Mouse (Mus musculus): ENCODE data around the gene Isg20l2. TPM values are rescaled to one million over a fixed set of nuclear protein-coding genes. Genes with fewer than 3 reads are reported as not detected.
A peak's percentile ranks its signal among the peaks of the same experiment; 100 is the strongest.

Isg20l2 gene
- polyA plus RNA-seq, 1 experiment from 2014 or later: 87.7 TPM

- Histone ChIP-seq H3K27me3 (ENCODE audit: poor library complexity, severe bottlenecking) (peaks cover 20% of the 10 kb centered on the region; the same call in 1 of the 2 replicates), H3K4me3 (peak overlapping the region; percentile 76; the same call in 1 of the 2 replicates), H3K27ac (peak overlapping the region; percentile 95), H3K36me3 (replicated peaks) (peaks cover 45% of the 10 kb centered on the region), H3K9me3 (no peaks in the 10 kb centered on the region), H3K4me1 (peaks cover 67% of the 10 kb centered on the region)
- WGBS: 8% methylated on average over 4 of the region's 4 CpGs
- no peak for DNase-seq (ENCODE audit: extremely low spot score, low spot score)
These were observed 14.9 kb downstream of the Isg20l2 start for GRCm38 (mm10) chr3:87944838-87945600.

- Histone ChIP-seq H3K36me3 (replicated peaks) (peaks cover 36% of the 10 kb centered on the region), H3K9me3 (no peaks in the 10 kb centered on the region), H3K4me3 (peak overlapping the region; percentile 76), H3K27me3 (ENCODE audit: poor library complexity, severe bottlenecking) (peaks cover 25% of the 10 kb centered on the region; the same call in 1 of the 2 replicates), H3K27ac (peak overlapping the region; percentile 95), H3K4me1 (peaks cover 77% of the 10 kb centered on the region)
- 2% methylated on average over 12 of the region's 12 CpGs for WGBS
- peak; percentile 67 for DNase-seq (ENCODE audit: extremely low spot score, low spot score)
These were observed 15.8 kb downstream of the Isg20l2 start for GRCm38 (mm10) chr3:87945781-87946540.

DNA sequence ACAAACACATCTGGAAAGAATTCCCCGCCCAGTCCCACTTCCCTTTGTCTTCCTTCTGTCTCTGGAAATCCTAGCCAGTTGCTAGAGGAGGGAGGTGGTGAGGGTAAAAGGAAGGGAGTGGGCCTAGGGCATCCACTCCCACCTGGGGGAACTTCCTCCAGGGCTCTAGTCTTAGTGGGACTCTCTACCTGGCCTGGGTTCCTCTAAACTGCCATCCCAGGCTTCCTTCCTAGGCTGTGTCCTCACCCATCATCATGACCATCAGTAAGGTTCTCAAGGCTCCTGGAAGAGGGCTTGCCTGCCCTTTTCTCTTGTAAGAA, 16.4 kb downstream of the Isg20l2 start:
- Histone ChIP-seq H3K4me1 (peaks cover 82% of the 10 kb centered on the region), H3K27me3 (ENCODE audit: poor library complexity, severe bottlenecking) (peaks cover 27% of the 10 kb centered on the region; the same call in 1 of the 2 replicates), H3K9me3 (no peaks in the 10 kb centered on the region), H3K27ac (peak overlapping the region; percentile 95), H3K4me3 (peak overlapping the region; percentile 76), H3K36me3 (replicated peaks) (peaks cover 34% of the 10 kb centered on the region)
- DNase-seq (ENCODE audit: extremely low spot score, low spot score): no peak
- 5% methylated on average over 1 of the region's 1 CpGs for WGBS

DNA sequence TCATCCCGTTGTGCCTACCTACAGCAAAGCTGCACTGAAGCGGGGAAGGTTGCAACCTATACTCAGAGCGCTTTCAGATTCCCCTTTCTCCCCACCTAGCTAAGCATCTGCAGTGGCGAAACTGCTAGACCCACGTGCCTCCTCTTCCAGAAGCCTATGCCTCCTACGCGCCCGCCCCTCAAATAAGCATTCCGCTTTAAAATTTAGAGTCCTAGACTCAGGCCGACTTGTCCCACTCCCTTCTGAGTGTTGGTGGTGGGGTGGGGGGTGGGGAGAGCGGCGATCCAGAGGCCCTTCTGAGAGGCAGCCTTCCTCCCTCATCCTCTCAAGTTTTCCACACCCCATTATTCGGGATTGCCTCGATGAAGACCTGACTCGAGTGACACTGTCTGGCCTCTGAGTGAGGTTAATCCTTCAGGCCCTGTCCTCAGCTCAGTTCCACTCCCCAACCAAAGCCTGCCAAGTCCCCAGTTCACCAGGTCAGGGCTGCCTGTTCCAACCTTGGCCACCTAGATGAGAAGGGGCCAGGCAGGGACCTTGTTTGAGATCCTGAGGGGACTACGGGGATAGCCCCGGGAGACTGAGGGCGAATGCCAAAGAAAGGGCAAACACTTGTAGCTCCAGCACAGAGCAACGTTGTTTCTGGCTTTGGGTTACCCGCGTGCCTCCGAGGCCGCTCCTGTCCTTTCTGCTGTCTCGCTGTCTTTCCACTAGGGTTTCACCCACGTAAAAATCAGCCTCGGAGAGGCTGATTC, 17.1 kb downstream of the Isg20l2 start:
- WGBS: under 1% methylated on average over 26 of the region's 26 CpGs
- Histone ChIP-seq H3K27me3 (ENCODE audit: poor library complexity, severe bottlenecking) (peaks cover 31% of the 10 kb centered on the region), H3K4me1 (peaks cover 89% of the 10 kb centered on the region), H3K27ac (peak overlapping the region; percentile 95), H3K9me3 (no peaks in the 10 kb centered on the region), H3K4me3 (peak overlapping the region; percentile 76), H3K36me3 (replicated peaks) (peaks cover 34% of the 10 kb centered on the region)
- DNase-seq (ENCODE audit: extremely low spot score, low spot score): no peak

- H3K27ac ChIP-seq: peak overlapping the region; percentile 95
- WGBS: under 1% methylated on average over 17 of the region's 17 CpGs
- peaks cover 31% of the 10 kb centered on the region for H3K27me3 ChIP-seq (ENCODE audit: poor library complexity, severe bottlenecking)
- H3K36me3 ChIP-seq (replicated peaks): peaks cover 35% of the 10 kb centered on the region
- H3K9me3 ChIP-seq: no peaks in the 10 kb centered on the region
- peaks cover 95% of the 10 kb centered on the region for H3K4me1 ChIP-seq
- DNase-seq (ENCODE audit: extremely low spot score, low spot score): peak; percentile 89
- peak overlapping the region; percentile 76 for H3K4me3 ChIP-seq
These were observed 17.7 kb downstream of the Isg20l2 start for GRCm38 (mm10) chr3:87947811-87948199.

DNA sequence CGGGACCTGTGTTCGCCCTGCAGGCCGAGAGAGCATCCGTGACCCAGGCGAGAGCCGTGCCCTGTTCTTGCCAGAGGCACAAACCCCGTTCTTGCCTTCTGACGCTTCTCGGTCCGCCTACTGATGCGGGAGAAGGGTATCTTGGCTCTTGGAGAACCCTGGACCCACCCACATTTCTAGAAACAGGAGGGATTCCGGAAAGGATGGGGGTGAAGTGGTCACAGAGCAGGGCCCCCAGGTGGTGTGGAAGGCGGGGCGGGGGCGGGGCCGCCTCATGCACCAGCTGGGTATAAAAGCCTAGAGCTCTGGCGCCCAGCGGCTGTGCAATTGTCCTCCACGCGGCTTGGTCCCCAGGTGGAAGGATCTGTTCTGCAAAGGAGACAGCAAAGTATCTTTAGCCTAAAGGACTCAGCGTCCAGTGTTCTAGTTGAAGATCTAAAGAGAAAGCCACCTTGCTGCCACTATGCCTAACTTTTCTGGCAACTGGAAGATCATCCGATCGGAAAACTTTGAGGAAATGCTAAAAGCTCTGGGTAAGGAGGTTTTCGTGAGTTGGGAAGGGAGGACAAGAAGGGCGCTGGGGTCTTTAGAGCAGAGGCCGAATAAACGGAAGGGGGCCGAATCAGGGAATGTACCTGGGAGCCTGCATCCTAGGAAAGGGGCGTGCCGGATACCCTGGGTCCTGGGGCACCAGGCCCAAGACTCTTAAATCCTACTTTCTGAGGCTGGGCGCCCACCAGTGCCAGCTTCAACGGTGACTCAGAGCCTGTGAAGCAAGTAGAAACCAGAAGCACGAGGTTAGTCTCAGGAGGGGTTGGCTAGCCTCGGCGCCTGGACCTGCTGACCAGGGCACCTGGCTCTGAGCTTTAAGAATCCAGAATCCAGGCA, 18.5 kb downstream of the Isg20l2 start, which contains the start of gene Crabp2:
TSS of gene Crabp2 (plus strand) at position 289 of the 888 bp plus-strand sequence.
- peak; percentile 82 for DNase-seq (ENCODE audit: extremely low spot score, low spot score)
- Histone ChIP-seq H3K9me3 (no peaks in the 10 kb centered on the region), H3K4me1 (peaks cover 100% of the 10 kb centered on the region), H3K27me3 (ENCODE audit: poor library complexity, severe bottlenecking) (peaks cover 31% of the 10 kb centered on the region), H3K4me3 (peak within 1 kb of the TSS; percentile 76), H3K36me3 (replicated peaks) (peaks cover 35% of the 10 kb centered on the region), H3K27ac (peak within 1 kb of the TSS; percentile 95)
- whole genome bisulfite sequencing: under 1% methylated on average over 35 of the region's 35 CpGs

GRCm38 (mm10) chr3:87949266-87949954, 19.3 kb downstream of the Isg20l2 start:
- no peak for DNase-seq (ENCODE audit: extremely low spot score, low spot score)
- H3K4me1 ChIP-seq: peaks cover 93% of the 10 kb centered on the region
- H3K4me3 ChIP-seq: peak overlapping the region; percentile 76
- H3K27me3 ChIP-seq (ENCODE audit: poor library complexity, severe bottlenecking): peaks cover 31% of the 10 kb centered on the region
- peaks cover 37% of the 10 kb centered on the region for H3K36me3 ChIP-seq (replicated peaks)
- WGBS: under 1% methylated on average over 16 of the region's 16 CpGs
- peak overlapping the region; percentile 95 for H3K27ac ChIP-seq
- no peaks in the 10 kb centered on the region for H3K9me3 ChIP-seq

GRCm38 (mm10) chr3:87949955-87950515, 19.9 kb downstream of the Isg20l2 start:
- H3K4me3 ChIP-seq: peak overlapping the region; percentile 76
- H3K27me3 ChIP-seq (ENCODE audit: poor library complexity, severe bottlenecking): peaks cover 31% of the 10 kb centered on the region
- DNase-seq (ENCODE audit: extremely low spot score, low spot score): peak; percentile 55
- 2% methylated on average over 13 of the region's 13 CpGs for WGBS
- H3K36me3 ChIP-seq (replicated peaks): peaks cover 39% of the 10 kb centered on the region
- H3K9me3 ChIP-seq: no peaks in the 10 kb centered on the region
- peaks cover 86% of the 10 kb centered on the region for H3K4me1 ChIP-seq
- peak overlapping the region; percentile 95 for H3K27ac ChIP-seq

DNA sequence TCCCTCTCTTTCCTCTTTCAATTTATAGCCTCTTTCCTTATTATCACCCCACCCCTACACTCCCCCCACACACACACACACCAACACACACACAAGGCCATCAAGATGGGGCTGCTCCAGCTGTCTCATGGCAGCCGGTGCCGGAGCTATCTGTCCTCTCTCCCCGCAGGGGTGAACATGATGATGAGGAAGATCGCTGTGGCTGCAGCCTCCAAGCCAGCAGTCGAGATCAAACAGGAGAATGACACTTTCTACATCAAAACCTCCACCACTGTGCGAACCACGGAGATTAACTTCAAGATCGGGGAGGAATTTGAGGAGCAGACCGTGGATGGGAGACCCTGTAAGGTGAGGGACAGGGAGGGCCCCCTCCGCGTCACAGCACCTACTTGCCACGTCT, 21.8 kb downstream of the Isg20l2 start:
- Histone ChIP-seq H3K36me3 (replicated peaks) (peaks cover 43% of the 10 kb centered on the region), H3K27me3 (ENCODE audit: poor library complexity, severe bottlenecking) (peaks cover 21% of the 10 kb centered on the region; the same call in 1 of the 2 replicates), H3K27ac (peak overlapping the region; percentile 95), H3K4me1 (peaks cover 74% of the 10 kb centered on the region), H3K9me3 (no peaks in the 10 kb centered on the region), H3K4me3 (peak overlapping the region; percentile 76)
- no peak for DNase-seq (ENCODE audit: extremely low spot score, low spot score)
- 18% methylated on average over 12 of the region's 12 CpGs for WGBS

DNA sequence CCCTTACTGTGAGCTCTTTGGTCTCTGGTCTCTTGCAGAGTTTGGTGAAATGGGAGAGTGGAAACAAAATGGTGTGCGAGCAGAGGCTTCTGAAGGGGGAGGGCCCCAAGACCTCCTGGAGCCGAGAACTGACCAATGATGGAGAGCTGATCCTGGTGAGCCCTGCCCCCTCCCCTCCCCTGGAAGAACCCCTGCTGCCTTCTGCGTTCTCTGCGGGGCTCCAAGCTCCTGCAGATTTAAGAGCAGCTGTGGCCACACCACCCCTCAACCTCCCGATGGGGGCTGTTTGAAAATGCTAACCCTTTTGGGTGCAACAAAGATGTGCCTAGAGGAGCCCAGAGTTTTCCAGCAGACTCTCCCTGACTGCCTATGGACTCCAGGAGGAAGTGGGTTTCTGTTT, 22.3 kb downstream of the Isg20l2 start:
- peak overlapping the region; percentile 95 for H3K27ac ChIP-seq
- peaks cover 72% of the 10 kb centered on the region for H3K4me1 ChIP-seq
- WGBS: 8% methylated on average over 5 of the region's 5 CpGs
- peaks cover 17% of the 10 kb centered on the region; the same call in 1 of the 2 replicates for H3K27me3 ChIP-seq (ENCODE audit: poor library complexity, severe bottlenecking)
- H3K4me3 ChIP-seq: peak overlapping the region; percentile 76
- peaks cover 43% of the 10 kb centered on the region for H3K36me3 ChIP-seq (replicated peaks)
- no peaks in the 10 kb centered on the region for H3K9me3 ChIP-seq
- DNase-seq (ENCODE audit: extremely low spot score, low spot score): no peak

DNA sequence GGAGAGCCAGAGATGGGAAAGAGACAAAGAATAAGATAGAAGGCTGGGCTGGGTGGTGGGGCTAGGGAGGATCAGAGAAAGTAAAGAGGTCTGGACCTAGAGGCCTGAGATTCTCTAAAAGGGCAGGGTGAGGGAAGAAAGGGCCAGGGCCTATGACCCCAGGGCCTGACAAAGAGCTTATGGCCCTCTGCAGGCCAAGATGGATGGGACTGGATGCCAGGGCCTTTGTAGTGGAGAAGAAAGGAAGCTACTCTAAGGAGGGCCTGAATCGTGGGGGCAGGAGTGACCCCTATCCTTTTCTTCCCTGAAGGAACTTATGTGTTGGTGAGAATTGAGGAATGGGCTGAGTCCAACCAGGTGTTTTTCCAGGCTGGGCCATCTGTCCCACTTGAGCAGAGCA, 27.9 kb downstream of the Isg20l2 start:
- no peak for DNase-seq (ENCODE audit: extremely low spot score, low spot score)
- Histone ChIP-seq H3K27me3 (ENCODE audit: poor library complexity, severe bottlenecking) (0 out of 2 replicates have a peak, but pooled peaks cover 4% of the 10 kb centered on the region), H3K4me3 (no peak overlapping the region), H3K9me3 (no peaks in the 10 kb centered on the region), H3K36me3 (replicated peaks) (peaks cover 24% of the 10 kb centered on the region), H3K4me1 (peaks cover 61% of the 10 kb centered on the region), H3K27ac (peak overlapping the region; percentile 96)
- 0% methylated on average over 1 of the region's 1 CpGs for WGBS
